1 mouse cellular context compared by ENCODE assay signal in genomic region chr11:5272066-5272360, GRCm38 (mm10).
TF ChIP-seq lines count a peak whose summit lies in the region.

No protein-coding gene starts in this region.

TF ChIP-seq in CH12.LX, 34 proteins besides CTCF, POLR2A, EP300 and RAD21 (continued from another document):
- TF ChIP-seq RCOR1 (conservative IDR thresholded peaks at IDR 0.05; ENCODE audit: low read depth, low read length) (no peak), PAX5 (IDR thresholded peaks at IDR 0.05; ENCODE audit: low read length) (no peak)
